Mouse (Mus musculus) WW6 (cell line): ENCODE results near the gene Pds5b.
A peak's percentile ranks its signal among the peaks of the same experiment; 100 is the strongest.
"Not testable (repeated sequence)": the region's sequence is repeated elsewhere in the genome, so short reads cannot be mapped to it uniquely, and the experiment has no call there.

Experiments
- DNase-seq: peaks from one replicate; pipeline ENCODE4 v3.0.0-alpha.2; 2013; ENCODE audit warnings: low read depth, low spot score

Pds5b gene

DNA sequence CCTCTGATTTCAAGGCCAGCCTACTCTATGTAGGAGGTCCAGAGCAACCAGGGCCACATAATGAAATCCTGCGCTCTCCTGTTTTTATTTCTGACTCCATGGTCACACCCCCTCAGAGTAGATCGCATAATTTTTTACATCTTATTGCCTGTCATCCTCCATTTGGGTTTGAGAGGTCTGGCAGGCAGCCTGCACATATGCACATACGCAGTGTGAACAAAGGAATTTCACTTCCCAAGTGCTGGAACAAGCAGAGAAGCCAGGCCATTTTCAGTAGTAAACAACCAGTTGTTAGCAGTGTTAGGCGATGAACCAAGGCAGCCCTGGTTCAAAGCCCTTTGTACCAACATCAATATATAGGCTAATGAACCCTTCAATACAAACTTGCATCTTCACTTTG lies 147.6 kb downstream of the Pds5b start:
- DNase-seq = no peak

DNA sequence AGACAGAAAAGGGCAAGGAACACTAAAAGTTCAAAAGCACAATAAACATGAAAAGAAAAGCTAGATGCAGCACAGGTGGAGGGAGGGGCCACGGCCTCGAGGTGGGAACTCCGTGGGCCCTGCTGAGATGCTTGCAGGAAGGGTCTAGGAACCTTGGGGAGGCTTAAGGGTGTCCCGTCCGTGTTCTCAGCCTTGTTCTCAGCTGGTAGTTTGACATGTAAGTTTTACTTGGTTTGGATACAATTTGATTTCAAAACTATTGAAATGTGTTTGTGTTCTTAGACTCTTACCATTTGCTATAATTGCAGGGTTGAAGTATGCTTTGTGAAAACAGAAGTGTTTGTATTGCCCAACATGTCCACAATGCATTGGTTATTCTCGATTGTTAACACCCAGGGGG lies 149.2 kb downstream of the Pds5b start:
- DNase-seq = no peak

GRCm38 (mm10) chr5:150823361-150823760 lies 149.8 kb downstream of the Pds5b start:
- DNase-seq = no peak

GRCm38 (mm10) chr5:150829499-150829898 lies 156.0 kb downstream of the Pds5b start:
- no peak for DNase-seq

- no peak for DNase-seq
Observed at GRCm38 (mm10) chr5:150830718-150831117, 157.2 kb downstream of the Pds5b start.

DNA sequence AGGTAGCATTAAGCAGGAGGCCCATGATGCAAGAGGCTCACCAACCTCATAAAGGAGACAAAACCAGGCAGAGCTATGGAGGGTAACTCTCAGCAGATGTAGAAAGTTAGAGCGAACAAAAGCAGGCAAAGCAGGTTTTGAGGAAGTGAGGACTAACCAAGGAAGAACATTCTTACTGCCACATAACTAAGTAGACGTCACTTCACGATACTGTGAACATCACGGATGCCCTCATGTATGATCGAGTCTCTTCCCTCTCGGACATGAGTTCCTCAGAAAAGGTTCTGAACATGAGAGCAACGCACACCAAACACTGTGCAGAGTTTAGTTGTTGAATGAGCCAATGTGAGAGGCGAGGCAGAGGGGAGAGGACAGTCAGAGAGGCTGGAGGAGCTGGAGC lies 163.2 kb downstream of the Pds5b start:
- no peak for DNase-seq

DNA sequence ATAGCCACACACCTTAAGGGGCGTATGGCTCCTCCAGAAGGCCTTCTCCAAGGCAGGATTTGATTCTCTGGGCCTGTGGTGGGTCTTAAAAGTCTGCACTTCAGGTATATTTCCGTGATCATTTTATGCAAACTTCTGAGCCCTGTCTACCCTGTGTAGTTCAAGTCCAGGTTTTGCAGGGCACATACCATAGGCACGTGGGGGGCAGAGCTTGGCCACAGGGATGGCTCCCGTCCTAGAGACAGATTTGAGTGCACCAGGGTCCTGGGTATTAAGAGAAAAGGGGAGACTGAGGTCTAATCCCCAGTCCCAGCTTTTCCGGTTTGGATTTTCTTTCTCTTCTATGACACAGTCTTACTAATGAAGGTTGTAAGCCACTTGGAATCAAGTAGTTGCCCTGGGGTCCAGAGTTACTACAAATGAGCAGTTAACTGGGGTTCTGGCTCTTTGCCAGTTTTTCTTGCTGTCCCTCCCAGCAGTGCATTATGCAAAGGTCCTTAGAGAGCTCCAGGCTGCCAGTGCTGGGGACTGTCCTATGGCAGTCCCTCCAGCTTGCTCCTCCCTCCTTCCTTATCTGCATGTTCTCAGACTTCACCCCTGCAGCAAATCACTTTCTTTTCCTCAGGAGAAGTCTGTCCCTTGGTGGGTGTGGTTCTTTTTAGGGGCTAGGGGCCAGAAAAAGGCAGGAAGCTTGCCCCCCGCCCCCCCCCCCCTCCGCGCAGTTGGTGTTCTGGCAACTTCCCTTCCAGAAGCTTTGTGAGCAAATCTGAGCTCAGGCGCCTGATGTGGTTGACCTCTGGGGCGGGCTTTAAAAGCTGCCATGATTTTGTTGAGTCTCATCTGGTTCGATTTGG lies 166.4 kb downstream of the Pds5b start:
- peak; percentile 42 for DNase-seq

GRCm38 (mm10) chr5:150840596-150840995 lies 167.1 kb downstream of the Pds5b start:
- DNase-seq = no peak

- DNase-seq = no peak
Observed at GRCm38 (mm10) chr5:150845961-150846360, 172.4 kb downstream of the Pds5b start.

GRCm38 (mm10) chr5:150850821-150851220 lies 177.3 kb downstream of the Pds5b start:
- no peak for DNase-seq

DNA sequence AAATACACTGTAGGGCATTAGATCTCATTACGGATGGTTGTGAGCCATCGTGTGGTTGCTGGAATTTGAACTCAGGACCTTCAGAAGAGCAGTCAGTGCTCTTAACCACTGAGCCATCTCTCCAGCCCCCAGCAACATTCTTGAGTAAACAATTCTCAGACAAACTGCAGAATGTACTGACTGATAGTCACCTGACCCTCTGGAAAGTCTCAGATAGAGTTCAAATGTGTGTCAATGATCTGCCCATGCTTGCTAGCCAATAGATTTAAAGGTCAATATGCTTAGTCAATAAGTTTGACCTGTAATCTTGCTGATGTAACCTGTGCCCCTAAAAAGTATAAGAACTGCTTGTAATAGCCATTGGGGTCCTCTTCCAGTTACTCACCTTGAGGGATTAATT lies 178.6 kb downstream of the Pds5b start:
- DNase-seq = not testable (repeated sequence)

GRCm38 (mm10) chr5:150854506-150854905 lies 181.0 kb downstream of the Pds5b start:
- DNase-seq = no peak

GRCm38 (mm10) chr5:150859642-150860194 lies 186.2 kb downstream of the Pds5b start:
- DNase-seq = no peak
